Mouse (Mus musculus) lung, postnatal 0 days (tissue): ENCODE data around the gene Ppm1j.

ENCODE experiments used
- CTCF ChIP-seq: IDR thresholded peaks from 2 replicates; pipeline ENCODE4 v1.5.1; 2016; ENCODE audit warnings: antibody characterized with exemption, mild to moderate bottlenecking
- EP300 ChIP-seq: IDR thresholded peaks from 2 replicates; pipeline ENCODE4 v1.6.1; 2016; ENCODE audit warnings: antibody characterized with exemption, mild to moderate bottlenecking, control low read depth

- TF ChIP-seq CTCF (no peak), EP300 (peak; percentile 85)
Measured at GRCm38 (mm10) chr3:104793871-104794828, 13.3 kb downstream of the Ppm1j start.
